Mouse (Mus musculus) thymus, adult 2 months (tissue): ENCODE data around the gene Rbm7. TPM values are rescaled to one million over a fixed set of nuclear protein-coding genes. Genes with fewer than 3 reads are reported as not detected.

Experiments
- DNase-seq: peaks from one replicate; pipeline ENCODE4 v3.0.0; 2021
- H3K27ac ChIP-seq: fragments of 200-500 bp; 2 replicates; pipeline ENCODE4 v1.5.1; 2012; ENCODE audit warnings: low read length, control low read depth; ENCODE audit not compliant: control insufficient read depth, insufficient read depth
- H3K27me3 ChIP-seq: fragments of 200-500 bp; 2 replicates; pipeline ENCODE4 v1.6.1; 2012; ENCODE audit warnings: mild to moderate bottlenecking, low read length, moderate library complexity, mixed read lengths; ENCODE audit not compliant: control insufficient read depth, insufficient read depth
- H3K36me3 ChIP-seq: fragments of 200-500 bp; 2 replicates; pipeline ENCODE4 v1.6.1; 2012; ENCODE audit warnings: mild to moderate bottlenecking, low read length, moderate library complexity; ENCODE audit not compliant: control insufficient read depth, insufficient read depth
- H3K4me1 ChIP-seq: fragments of 200-500 bp; replicated peaks from 2 replicates; pipeline ENCODE4 v1.6.1; 2012; ENCODE audit warnings: low read length; ENCODE audit not compliant: control insufficient read depth, insufficient read depth
- H3K4me3 ChIP-seq: fragments of 200-500 bp; 2 replicates; pipeline ENCODE4 v1.5.1; 2012; ENCODE audit warnings: mild to moderate bottlenecking, low read length, control low read depth, moderate library complexity; ENCODE audit not compliant: control insufficient read depth, insufficient read depth
- CTCF ChIP-seq: fragments of 200-500 bp; IDR thresholded peaks from 2 replicates; pipeline ENCODE4 v1.5.1; 2012; ENCODE audit warnings: mild to moderate bottlenecking, control low read depth, low read length, moderate library complexity, borderline replicate concordance; ENCODE audit not compliant: control insufficient read depth, poor library complexity, insufficient read depth; ENCODE audit errors: extremely low read depth
- POLR2A ChIP-seq: fragments of 200-500 bp; IDR thresholded peaks from 2 replicates; pipeline ENCODE4 v1.6.1; 2012; ENCODE audit warnings: mild to moderate bottlenecking, low read length, control low read depth, moderate library complexity; ENCODE audit not compliant: control insufficient read depth, poor library complexity, insufficient read depth; ENCODE audit errors: extremely low read depth
- WGBS: fragments of 180-500 bp; shearing (Covaris S2); methylation state at CpG from one replicate; pipeline ENCODE4 v1.1.7; 2018; 5-methylcytosine and 5-hydroxymethylcytosine counted together
- polyA plus RNA-seq: library from polyadenylated mRNA; depleted of rRNA; stranded (reverse); fragments of >200 nt; gene quantifications from 2 replicates; pipeline ENCODE4 v1.2.3, GENCODE M21; 2012

The Rbm7 gene
- polyA plus RNA-seq, 1 experiment: 37.2 TPM

- DNase-seq: peak; percentile 96
- no peak; the same call in none of the 2 replicates for TF ChIP-seq POLR2A
- TF ChIP-seq CTCF: peak; percentile 46; the same call in 1 of the 2 replicates
- H3K4me3 ChIP-seq: peak within 1 kb of the TSS; percentile 90
- no peaks in the 10 kb centered on the region for H3K36me3 ChIP-seq
- H3K27me3 ChIP-seq: no peaks in the 10 kb centered on the region
- no peak within 1 kb of the TSS for H3K27ac ChIP-seq
- peaks cover 3% of the 10 kb centered on the region for H3K4me1 ChIP-seq
- WGBS: 2% methylated on average over 49 of the region's 49 CpGs
Measured at GRCm38 (mm10) chr9:48480411-48481213, 14.5 kb downstream of the Rbm7 start, which contains the start of gene Rexo2. TSS of gene Rexo2 (minus strand) at chr9:48480623.

GRCm38 (mm10) chr9:48479838-48480410, 15.2 kb downstream of the Rbm7 start:
- Histone ChIP-seq H3K27ac (no peak overlapping the region), H3K27me3 (no peaks in the 10 kb centered on the region), H3K4me1 (peaks cover 3% of the 10 kb centered on the region), H3K36me3 (no peaks in the 10 kb centered on the region), H3K4me3 (peak overlapping the region; percentile 90)
- no peak for DNase-seq
- TF ChIP-seq POLR2A (no peak), CTCF (no peak)
- 8% methylated on average over 25 of the region's 25 CpGs for WGBS

- WGBS: 95% methylated on average over 4 of the region's 4 CpGs
- peaks cover 3% of the 10 kb centered on the region for H3K4me1 ChIP-seq
- TF ChIP-seq POLR2A (no peak), CTCF (no peak)
- H3K4me3 ChIP-seq: no peak overlapping the region
- H3K36me3 ChIP-seq: no peaks in the 10 kb centered on the region
- no peak for DNase-seq
- H3K27ac ChIP-seq: no peak overlapping the region
- no peaks in the 10 kb centered on the region for H3K27me3 ChIP-seq
Measured at GRCm38 (mm10) chr9:48478808-48479207, 16.3 kb downstream of the Rbm7 start.

GRCm38 (mm10) chr9:48476236-48477165, 18.6 kb downstream of the Rbm7 start:
- Histone ChIP-seq H3K36me3 (no peaks in the 10 kb centered on the region), H3K27me3 (no peaks in the 10 kb centered on the region), H3K4me1 (peaks cover 3% of the 10 kb centered on the region), H3K27ac (no peak overlapping the region), H3K4me3 (no peak overlapping the region)
- TF ChIP-seq CTCF: no peak
- no peak for TF ChIP-seq POLR2A
- no peak for DNase-seq
- 89% methylated on average over 10 of the region's 10 CpGs for WGBS

- H3K27ac ChIP-seq: no peak overlapping the region
- no peaks in the 10 kb centered on the region for H3K4me1 ChIP-seq
- TF ChIP-seq CTCF (no peak), POLR2A (no peak)
- 91% methylated on average over 9 of the region's 9 CpGs for WGBS
- no peak for DNase-seq
- H3K36me3 ChIP-seq: no peaks in the 10 kb centered on the region
- no peak overlapping the region for H3K4me3 ChIP-seq
- no peaks in the 10 kb centered on the region for H3K27me3 ChIP-seq
Measured at GRCm38 (mm10) chr9:48474367-48474766, 20.7 kb downstream of the Rbm7 start.

GRCm38 (mm10) chr9:48473131-48473530, 22.0 kb downstream of the Rbm7 start:
- WGBS: 97% methylated on average over 12 of the region's 12 CpGs
- DNase-seq: no peak
- TF ChIP-seq POLR2A (no peak), CTCF (no peak)
- Histone ChIP-seq H3K4me3 (no peak overlapping the region), H3K27me3 (no peaks in the 10 kb centered on the region), H3K27ac (no peak overlapping the region), H3K36me3 (no peaks in the 10 kb centered on the region), H3K4me1 (no peaks in the 10 kb centered on the region)
